Mouse (Mus musculus) adrenal gland (tissue): ENCODE data around the gene Dtd1.

Experiments
- microRNA-seq, 2 experiments: library from miRNA; unstranded; fragments of <30 nt; microRNA quantifications; one replicate each; pipeline ENCODE4; 2019

The Dtd1 gene

Small RNA genes lying within 50 kb of the gene (microRNA-seq; reads per million reads assigned to microRNA genes)
- gene Gm24823, result 0 reads per million in 2 experiments
